Mouse (Mus musculus) heart, adult 11 months (tissue): ENCODE data around the gene Prdm8.

Experiments
- DNase-seq: peaks from one replicate; pipeline ENCODE4 v3.0.0; 2022

Prdm8 gene

DNA sequence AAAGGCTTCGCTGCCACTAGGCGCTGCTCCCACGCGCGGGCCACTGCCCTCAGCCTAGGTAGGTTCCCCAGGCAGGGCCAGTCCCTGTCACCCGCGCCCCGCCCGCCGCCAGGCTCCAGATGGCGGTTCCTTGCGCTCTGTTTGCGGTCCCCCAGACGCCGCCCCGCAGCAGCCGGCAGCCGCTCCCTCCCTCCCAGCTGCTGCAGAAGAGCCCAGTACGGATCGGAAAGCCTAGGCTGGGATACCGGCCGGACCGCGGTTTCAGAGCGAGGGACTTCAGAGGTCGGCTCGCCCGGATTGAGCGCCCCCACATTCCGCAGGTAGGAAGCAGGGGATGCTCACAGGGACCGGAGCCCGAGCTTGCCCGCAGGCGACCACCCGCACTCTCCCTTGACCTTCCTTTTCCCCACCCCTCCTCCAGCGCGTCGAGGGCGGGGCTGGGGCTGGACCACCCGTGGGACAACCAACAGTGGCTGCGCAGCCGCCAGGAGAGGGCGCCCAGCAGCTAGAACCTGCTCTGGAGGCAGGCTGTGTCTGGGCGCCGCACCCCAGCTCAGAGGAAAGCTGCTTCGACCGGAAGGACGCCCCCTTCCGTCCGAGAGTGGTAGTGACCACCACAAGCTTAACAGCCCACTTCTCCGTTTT is at the start of gene Prdm8:
Gene Prdm8 (plus strand): TSS at position 19 of the 645 bp plus-strand sequence.
- DNase-seq: peak; percentile 98

DNA sequence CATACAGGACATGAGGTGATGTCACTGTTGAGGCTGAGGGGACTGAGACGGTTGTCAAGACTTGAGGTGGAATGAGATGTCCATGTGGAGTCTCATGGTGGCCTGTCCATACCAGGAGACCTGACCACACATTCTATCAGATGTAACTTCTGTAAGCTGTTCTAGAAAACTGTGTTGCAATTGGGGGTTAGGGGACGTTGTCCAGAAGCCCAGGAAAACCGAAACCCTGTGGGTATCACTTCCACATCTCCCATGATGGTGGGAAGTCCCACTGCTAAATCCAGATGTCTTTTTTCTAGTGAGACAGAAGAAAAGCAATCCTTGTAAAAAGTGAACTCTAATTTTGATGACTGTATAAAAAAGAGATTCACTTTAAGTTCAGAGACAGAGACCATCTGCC is 39.9 kb upstream of the Prdm8 start:
- DNase-seq: peak; percentile 86

DNA sequence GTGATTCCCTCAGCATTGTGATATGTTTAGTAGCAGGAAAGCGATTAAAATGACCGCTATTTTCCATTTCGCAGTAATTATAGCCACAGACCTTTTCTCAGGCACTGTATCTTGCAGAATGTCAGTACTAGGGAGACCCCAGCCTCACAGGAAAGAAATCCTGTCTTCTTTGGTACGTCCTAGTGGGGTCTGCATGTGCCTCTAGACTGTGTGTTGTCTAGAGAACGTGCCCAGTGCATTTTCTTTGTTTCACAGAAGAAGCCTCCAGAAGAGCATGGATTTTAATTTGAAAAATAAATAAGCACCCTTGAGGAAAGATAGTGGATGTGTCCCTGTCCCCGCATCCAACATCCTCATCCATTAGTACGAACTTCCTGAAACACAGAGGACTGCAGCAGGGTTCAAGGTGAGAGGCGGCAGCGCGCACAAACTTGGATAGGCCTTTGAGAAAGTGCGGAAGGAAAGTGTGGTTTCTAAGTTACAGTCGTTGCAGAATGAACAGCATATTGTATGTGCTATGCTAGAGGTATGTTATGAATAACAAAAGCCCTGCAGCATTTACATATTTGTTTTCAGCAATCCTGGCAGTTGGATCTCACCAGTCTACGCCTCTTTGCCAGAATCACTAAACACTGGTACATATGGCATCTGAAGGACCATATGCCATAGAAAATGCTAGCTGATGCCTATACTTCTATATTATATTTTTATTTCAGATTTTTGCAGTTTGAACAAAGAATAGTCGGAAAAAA is 28.3 kb upstream of the Prdm8 start:
- no peak for DNase-seq

DNA sequence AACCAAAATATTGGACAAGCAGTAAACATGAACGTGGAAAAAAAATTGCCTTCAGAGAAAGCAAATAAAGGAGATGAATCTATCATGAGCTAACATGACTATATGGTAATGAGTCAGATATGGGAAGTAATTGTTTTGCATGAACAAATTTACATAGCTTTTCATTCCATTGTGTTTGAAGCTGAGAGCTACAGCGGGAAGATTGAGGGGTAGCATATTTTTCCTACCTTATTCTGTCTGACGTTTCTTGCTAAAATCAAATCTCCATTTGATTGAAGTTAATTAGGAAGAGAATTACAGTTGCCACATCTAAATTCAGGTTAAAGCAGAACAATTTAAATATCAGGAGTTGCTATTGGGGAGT is 27.7 kb upstream of the Prdm8 start:
- DNase-seq: no peak

DNA sequence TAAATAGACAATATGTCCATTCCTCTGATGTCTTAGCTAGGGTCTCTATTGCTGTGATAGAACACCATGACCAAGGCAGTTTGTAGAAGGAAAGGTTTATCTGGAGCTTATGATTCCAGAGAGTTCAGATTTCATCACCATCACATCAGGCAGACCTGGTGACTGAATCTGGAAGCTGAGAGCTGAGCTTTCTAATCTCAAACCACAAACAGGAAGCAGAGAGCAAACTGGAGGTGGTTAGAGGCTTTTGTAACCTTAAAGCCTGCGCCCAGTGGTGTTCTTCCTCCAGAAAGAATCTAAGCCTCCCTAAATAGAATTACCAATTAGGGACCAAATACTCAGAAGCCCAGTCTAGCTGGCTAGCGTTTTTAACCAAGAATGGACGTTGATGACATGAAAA is 20.1 kb upstream of the Prdm8 start:
- no peak for DNase-seq

DNA sequence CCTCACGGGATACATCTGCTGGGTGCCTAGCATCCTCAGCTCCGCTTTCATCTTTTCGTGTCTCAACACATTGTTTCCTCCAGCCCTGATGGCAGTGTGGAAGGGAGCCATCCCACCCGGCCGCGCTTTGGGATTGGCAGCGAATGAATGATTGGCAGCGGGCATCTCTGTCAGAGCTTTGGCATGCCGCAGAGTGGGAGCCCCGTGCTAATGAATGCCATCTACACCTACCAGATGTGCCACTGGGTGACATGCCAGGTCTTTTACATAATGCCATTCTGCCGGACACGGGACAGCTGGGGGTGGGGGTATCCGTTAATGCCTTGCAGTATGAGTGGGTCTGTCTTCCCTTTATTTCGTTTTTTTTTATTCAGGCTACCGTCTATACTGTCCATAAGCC is 882 bp upstream of the Prdm8 start:
- DNase-seq: peak; percentile 86

DNA sequence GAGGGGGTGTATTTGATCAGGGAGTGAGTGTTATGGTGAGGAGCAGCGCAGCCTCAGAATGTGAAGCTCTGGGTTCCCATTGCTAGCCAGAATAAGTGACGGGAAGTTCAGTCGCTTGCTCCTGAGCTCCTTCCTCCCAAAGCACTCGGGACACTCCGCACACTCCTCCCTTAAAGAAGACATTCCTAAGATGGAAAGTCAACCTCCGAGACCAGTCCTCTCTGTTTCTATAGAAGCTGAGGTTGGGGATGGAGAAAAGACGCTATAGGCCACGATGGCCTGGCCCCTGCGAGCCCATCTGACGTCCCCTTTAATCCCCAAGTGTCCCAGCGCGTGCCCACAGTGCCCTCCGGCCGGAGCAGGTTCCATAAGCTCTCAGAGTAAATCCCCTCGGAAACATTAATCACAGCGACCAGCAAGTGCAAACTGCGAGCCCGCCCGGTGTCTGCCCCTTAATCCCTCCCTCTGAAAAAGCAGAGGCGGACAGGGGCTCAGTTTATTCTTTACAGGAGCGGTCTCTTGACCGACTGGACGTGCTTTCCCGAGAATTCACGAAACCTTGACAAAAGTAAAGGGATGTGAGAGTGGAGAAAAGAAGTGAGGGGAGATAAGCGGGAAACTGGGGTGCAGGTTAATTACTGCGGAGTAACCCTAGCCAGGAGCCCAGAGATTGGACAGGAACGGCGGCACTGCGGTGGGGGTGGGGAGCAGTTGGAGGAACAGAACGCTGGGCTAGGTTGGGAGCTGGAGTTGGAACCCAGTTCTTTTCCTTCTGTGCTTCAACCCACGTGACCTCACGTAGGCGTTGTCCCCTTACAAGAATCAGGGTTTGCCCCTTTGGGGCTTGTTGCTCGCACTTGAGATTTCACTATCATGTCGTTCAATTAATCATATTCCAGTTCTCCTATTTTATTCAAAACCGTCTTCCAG is 1.6 kb downstream of the Prdm8 start:
- peak; percentile 88 for DNase-seq

DNA sequence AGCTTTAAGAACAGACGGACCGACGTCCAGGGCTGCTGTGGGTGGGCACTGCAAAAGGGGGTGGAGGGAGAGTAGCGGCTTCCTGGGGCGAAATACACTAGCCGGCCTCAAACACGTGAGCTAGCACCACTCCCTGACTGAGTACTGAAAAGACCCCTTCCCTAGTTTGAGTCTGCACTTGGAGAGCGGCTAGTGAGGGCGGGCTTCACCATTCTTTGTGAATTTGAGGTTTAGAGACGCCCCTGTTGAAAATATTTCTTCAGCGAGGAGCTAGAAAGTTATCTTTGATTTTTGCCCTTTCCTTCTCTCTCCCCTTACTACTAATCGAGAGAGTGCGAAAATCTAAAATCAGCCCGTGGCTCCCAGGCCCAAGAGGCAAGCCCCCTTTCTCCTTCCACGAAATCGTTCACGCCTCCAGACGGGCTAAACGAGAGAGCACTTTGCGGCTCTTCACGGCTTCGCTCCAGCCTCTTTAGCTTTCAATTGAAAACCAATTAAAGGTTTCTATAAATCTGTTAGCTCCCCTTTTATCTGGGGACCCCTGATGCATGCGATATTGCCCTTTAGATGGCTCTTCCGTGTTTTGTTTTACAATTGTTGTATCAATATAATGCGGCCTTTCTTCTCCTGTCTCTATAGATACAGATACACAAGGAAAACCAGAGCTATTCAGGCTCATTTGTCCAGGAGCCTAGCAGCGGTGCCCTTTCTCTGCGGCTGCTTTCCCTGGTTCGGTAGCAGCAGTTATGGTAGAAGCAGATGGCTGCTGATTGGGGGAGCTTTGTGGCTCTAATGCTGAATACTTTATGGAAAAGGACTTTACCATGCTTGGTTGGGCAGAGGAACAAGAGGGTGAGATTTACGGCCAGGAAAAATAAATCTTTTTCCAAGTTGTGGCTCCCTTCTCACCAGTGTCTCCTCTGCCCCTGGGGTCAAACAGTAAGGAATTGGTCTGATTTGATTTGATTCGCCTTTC is 2.7 kb downstream of the Prdm8 start:
- peak; percentile 79 for DNase-seq

DNA sequence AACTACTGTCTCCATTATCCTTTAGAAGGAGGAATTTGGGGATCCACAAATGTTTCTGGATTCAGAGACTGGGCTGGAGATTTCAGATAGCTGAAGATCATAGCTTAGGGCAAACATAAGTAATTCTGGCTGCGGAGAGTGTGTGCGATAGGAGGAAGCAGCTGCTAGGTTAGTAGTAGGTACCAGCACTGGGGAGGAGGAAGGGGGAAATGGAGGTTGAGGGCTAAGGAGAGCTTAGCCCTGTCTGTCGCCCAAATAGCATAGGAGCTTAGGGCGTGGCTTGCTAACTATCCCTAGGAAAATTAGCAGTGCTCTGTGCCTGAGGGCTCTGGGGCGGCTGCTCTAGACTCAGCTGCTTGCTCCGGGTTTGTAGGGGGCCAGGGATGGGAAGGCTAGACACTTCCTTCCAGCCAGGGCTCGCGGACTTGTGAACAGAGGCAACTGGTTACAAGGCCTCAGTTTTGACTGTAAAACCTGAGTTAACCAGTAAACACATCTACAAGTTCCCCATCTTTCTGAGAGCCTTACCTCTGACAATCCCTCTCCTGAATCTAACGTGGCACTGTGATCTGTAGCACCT is 4.7 kb downstream of the Prdm8 start:
- DNase-seq: peak; percentile 69

DNA sequence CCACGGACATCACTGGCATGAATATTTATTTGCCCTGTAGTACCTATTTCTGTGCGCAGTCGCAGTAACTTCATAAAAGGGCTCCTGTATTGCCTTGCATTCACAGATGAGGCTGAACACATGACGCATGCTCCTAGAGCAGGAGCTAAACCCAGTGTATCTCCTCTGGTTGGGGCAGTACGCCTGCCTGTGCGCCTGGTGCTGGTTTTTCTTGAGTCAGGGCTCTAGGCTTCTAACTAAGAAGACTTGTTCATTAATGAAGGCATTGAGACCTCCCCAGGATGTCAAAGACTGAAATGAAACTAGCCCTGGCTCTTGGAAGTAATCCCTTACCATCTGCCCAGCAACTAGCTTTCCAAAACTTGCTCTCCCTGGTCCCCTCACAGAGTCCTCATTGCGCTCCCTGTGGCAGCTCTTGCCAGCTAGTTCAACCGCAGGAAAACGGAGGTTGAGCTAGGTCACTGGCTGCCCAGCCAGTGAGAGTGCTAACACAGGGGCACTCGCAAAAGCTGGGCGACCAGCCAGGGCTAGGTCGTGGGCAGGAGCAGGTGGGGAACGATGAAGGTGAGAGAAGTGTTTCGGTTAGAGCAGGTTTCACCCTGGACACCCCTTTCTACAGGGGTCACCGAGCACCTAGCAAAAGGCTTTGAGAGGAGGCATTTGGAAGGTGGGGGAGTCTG is 5.6 kb downstream of the Prdm8 start:
- peak; percentile 68 for DNase-seq

DNA sequence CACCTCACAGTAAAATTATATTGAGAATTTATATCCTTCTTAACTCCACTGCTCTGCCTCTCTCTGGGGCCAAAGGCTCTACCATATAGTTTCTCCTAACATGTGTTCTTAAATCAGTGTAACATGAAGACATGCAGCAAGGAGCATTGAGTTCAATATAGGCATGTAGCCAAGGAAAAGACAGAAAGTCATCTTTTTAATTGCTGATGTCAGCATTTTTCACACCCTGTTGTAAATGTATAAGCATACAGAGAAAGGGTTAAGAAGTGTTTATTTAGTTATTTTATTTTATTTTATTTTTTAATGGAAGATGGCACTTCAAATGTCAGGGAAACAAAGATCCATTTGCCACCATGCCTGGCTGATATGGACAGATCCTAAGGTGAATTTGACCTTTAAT is 6.7 kb downstream of the Prdm8 start:
- no peak for DNase-seq

DNA sequence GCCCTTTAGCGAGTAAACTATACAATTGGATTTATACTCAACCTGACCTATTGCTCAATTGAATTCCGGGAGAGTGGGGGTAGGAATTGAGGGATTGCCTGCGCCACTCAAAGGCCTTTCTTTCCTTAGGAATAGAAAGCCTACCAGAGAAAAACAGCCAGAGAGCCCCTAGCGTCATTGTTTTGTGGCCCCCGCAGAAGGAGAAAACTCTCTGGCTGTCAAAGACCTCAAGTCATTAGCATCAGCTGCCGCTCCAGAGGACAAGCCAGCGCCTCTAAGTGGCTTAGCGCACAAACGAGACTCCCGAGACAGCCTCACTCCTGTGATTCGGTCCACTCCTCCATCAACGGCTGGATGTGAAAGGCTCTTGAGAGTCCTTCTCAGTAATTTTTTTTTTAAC is 12.6 kb downstream of the Prdm8 start:
- DNase-seq: no peak

DNA sequence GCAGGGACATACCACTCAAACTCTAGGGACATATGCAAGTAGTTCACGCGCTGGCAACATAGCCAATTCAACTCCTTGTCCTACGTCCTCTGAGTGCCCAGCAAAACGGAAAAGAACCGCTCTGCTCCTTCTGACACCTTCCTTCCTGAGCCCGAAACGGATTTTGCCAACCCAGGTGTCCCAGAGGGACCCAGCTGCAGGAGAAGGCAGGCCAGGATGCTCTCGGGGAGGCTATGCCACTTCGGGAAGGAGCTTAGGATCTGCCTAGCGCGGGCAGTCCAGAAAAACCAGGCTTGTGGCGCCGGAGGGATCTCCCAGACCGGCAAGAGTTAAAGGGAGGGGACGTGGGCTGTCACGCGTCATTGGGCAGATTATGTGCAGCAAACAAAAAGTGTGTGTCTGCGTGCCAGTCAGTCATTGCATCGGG is 13.5 kb downstream of the Prdm8 start:
- no peak for DNase-seq

DNA sequence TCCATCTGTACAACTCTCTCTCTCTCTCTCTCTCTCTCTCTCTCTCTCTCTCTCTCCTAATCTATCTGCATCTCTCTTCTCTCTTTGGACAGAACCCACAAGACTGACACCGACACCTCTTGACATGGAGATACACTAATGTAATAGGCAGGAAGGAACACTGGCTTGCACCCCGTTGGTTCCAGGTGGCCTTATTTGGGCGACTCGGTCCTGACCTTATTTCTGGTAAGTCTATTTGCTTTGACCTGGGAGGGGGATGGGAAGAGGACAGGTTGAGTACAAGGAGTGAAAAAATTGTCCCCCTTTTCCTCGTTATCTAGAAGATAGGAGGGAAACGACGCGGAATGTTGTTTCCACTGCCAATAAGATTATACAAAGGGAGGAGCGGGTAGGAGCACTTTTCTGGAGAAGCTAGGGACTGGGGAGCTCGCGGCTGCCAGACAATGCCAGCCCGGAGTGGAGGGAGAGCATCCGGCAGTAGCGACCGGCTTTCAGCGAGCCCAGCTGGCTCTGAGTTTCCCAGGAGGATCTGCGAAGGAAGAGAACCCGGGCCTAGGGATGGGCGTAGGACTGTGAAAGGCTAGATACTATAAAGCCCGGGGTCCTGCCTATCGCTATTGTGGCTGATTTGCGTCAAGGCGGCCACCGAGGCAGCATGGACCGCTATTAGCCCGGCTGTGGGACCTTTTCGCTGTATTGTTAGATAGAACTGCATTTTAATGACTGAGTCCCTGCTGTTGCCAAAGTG is 14.1 kb downstream of the Prdm8 start:
- peak; percentile 88 for DNase-seq

DNA sequence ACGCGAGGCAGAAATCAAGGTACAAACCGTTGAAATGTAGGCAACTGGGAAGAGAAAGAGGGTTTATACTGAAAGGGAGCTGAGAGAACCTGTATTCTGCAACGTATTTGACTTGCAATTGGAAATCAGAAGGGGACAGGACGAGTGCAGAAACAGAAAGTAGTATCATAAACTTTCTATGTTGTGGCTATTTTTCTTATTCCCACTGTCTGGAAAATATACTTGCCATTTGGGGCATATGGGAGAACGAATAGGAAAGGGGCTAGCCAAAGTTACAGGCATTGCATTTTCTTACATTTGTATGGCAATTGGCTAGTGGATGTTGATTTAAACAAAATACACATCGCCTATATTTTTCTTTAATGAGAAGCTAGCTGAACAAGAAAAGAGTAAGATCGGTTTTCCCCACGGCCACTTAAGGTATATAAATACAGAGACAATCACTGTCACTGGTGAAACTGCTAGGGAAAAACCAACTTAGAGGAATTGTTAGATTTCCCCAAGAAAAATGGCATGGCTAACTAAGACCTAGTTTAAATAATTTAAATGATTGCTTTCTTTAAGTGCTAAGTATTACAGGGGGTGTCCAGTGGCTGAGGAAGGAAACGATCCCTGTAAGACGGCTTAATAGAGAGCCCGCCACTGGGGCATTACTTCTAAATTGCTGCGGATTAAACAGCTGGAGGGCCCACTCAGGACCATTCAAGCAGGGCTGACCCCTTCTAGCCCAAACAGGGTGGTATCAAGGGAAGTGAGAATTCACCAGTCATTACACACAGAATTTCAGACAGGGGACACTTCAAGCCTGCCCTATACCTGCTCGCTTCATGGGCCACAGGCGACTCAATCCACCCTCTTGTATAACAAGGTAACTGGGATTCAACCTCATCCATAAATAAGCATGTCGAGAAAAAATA is 14.9 kb downstream of the Prdm8 start:
- peak; percentile 76 for DNase-seq

DNA sequence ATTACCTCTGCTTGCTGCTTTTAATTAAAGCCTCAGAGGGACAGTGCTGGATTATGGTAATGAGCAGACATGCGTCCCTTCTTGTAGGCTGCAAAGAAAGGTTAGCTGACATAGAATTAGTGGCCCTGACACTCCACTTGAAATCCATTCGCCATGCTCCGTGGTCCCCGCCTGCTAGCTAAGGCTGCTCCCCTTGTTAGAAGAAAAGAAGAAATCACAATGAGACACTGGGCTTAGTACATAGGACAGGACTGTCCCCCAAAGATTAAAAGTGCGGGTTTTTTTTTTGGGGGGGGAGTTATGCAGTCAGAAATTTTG is 15.6 kb downstream of the Prdm8 start:
- DNase-seq: no peak

DNA sequence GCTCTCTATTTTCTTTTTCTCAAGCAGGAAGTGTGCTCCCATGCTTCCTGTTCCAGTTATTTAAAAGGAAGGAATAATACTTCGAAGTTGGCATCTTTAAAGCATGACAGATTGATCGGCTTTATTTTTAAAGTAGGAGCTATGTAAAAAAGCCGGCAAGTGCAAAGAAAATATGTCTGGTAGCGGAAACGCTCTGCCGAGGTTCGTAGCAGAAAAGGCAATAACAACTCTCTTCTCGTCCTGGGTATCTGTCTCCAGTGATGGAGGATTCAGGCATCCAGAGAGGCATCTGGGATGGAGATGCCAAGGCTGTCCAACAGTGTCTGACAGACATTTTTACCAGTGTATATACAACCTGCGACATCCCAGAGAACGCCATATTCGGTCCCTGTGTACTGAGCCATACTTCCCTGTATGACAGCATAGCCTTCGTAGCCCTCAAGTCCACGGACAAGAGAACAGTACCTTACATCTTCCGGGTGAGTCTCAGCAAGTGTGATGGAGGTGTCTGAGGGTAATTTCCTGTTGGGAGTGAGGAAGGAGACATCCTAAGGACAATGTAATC is 16.1 kb downstream of the Prdm8 start:
- peak; percentile 73 for DNase-seq

DNA sequence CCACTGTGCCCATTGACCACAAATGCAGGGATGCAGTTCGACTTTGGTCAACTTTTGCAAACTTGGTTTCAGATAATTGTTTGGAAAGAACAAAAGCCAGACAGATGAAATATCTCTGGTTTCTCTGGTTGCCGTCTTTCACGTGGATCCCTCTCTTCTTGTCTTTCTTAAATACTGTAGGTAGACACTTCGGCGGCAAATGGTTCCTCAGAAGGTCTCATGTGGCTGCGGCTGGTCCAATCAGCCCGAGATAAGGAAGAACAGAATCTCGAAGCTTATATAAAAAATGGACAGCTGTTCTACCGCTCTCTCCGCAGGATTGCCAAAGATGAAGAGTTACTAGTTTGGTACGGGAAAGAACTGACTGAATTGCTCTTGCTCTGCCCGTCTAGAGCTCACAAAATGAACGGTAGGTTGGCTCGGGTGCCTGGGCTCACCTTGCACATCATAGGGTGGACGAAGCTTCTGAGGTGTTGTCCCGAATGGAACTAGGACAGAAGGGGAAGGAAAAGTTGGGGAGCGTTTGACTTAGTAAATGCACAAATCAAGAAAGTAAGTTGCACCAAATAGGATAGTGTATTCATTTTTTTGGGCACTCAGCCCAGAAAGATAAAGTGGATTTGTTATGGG is 17.4 kb downstream of the Prdm8 start:
- DNase-seq: peak; percentile 66
